ENCODE assay signal across 8 mouse cellular contexts in genomic region chr1:71556688-71557612, GRCm38 (mm10). TPM values are rescaled to one million over a fixed set of nuclear protein-coding genes. Genes with fewer than 3 reads are reported as not detected.
DNase-seq lines count a peak whose midpoint lies in the region; ATAC-seq and TF ChIP-seq lines count a peak whose summit lies in the region.

TSS of gene Atic (plus strand) at chr1:71557150.

- peak within 1 kb of the TSS; percentile 60 for H3K9ac ChIP-seq in lung, postnatal 0 days (replicated peaks; ENCODE audit: low read depth)

- peak; percentile 95 for ATAC-seq in frontal cortex, adult (ENCODE audit: low TSS enrichment)
- peak; percentile 100 for ATAC-seq in lung, postnatal 0 days

- WGBS in hindbrain, embryonic 10.5 days, result under 1% methylated on average over 55 of the region's 55 CpGs
- WGBS in lung, postnatal 0 days, result under 1% methylated on average over 50 of the region's 55 CpGs

- peaks cover 8% of the 10 kb centered on the region; the same call in 1 of the 2 replicates for H3K9me3 ChIP-seq in hindbrain, embryonic 10.5 days
- H3K9me3 ChIP-seq in lung, postnatal 0 days (ENCODE audit: low read length), result no peaks in the 10 kb centered on the region

- peaks cover 34% of the 10 kb centered on the region for H3K36me3 ChIP-seq in hindbrain, embryonic 10.5 days
- no peaks in the 10 kb centered on the region for H3K36me3 ChIP-seq in lung, postnatal 0 days (ENCODE audit: insufficient read depth, low read length)

- peak within 1 kb of the TSS; percentile 89 for H3K4me2 ChIP-seq in lung, postnatal 0 days (replicated peaks; ENCODE audit: low read depth, low read length)

- no peak for TF ChIP-seq EP300 in lung, postnatal 0 days (IDR thresholded peaks at IDR 0.05)

- H3K4me1 ChIP-seq in hindbrain, embryonic 10.5 days (replicated peaks), result peaks cover 19% of the 10 kb centered on the region
- H3K4me1 ChIP-seq in lung, postnatal 0 days (ENCODE audit: insufficient read depth, low read depth, low read length), result 0 out of 2 replicates have a peak, but pooled peaks cover 3% of the 10 kb centered on the region

- peak within 1 kb of the TSS; percentile 93 for H3K27ac ChIP-seq in hindbrain, embryonic 10.5 days
- H3K27ac ChIP-seq in lung, postnatal 0 days (ENCODE audit: low read length), result peak within 1 kb of the TSS; percentile 75

- no peak; the same call in 1 of the 2 replicates for TF ChIP-seq CTCF in lung, postnatal 0 days (IDR thresholded peaks at IDR 0.05)

- DNase-seq in MN1 (ENCODE audit: low spot score), result peak; percentile 94
- DNase-seq in cerebellum, adult 9-10 months, result peak; percentile 80
- peak; percentile 94 for DNase-seq in hindbrain, embryonic 10.5 days (ENCODE audit: low spot score)
- DNase-seq in layer of hippocampus, adult 9-11 months, result peak; percentile 90
- peak; percentile 97 for DNase-seq in lung, postnatal 0 days (ENCODE audit: low spot score)
- peak; percentile 79 for DNase-seq in ovary, postnatal 14 days (ENCODE audit: low spot score)
- DNase-seq in thymus, postnatal 14 days, result peak; percentile 92

- peak within 1 kb of the TSS; percentile 72 for H3K4me3 ChIP-seq in hindbrain, embryonic 10.5 days
- H3K4me3 ChIP-seq in lung, postnatal 0 days (ENCODE audit: low read depth, low read length), result peak within 1 kb of the TSS; percentile 47

- no peaks in the 10 kb centered on the region for H3K27me3 ChIP-seq in hindbrain, embryonic 10.5 days (ENCODE audit: insufficient read depth, poor library complexity, severe bottlenecking)
- H3K27me3 ChIP-seq in lung, postnatal 0 days (replicated peaks; ENCODE audit: insufficient read depth, low read length), result no peaks in the 10 kb centered on the region

RNA-seq across cellular contexts. Expression of gene Atic, which starts in this region (rescaled TPM):
- polyA plus RNA-seq in hindbrain, embryonic 10.5 days (2016; fragmentation: Nextera tagmentation; extraction: Ambion mirVana), result 46.0 and 63.4 TPM in 2 replicates
- 17.5 and 19.1 TPM in 2 replicates for polyA plus RNA-seq in lung, postnatal 0 days (2015; fragmentation: Nextera tagmentation; extraction: Ambion mirVana)

Comparison
In these comparisons a context has a peak if more than half of its experiments do, and no peak if none do; other contexts are left out.
1. Peak in every context shown above with its lines: DNase-seq, ATAC-seq, H3K4me3 ChIP-seq and H3K27ac ChIP-seq.